Mouse (Mus musculus) frontal cortex, postnatal 14 days (tissue): ENCODE results near the gene Nlrp9c.
"Not testable (repeated sequence)": the region's sequence is repeated elsewhere in the genome, so short reads cannot be mapped to it uniquely, and the experiment has no call there.

Experiments
- DNase-seq, 2 experiments: peaks; one replicate each; pipeline ENCODE4 v3.0.0; 2022; ENCODE audit warnings: low spot score in 2 of 2

The Nlrp9c gene

DNA sequence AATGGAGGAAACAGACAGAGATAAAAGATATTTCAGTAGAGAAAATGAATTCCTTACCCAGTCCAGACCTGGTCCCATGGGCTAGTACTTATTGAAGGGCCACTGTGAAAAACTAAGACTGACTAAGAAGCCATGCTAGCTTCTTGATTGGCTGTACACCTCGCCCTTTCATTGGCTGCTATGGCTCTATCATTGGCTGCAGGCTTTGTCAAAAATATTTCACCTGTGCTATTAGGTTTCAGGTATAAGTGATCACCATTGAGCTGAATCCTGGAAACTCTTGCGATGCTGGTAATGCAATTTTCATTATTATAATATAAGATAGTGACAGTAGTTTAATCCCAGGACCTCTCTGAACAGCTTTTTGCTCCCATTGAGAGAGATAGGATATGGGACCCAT, at the start of gene Nlrp9c:
TSS of gene Nlrp9c (minus strand) at position 101 of the 400 bp plus-strand sequence.
- not testable (repeated sequence) for DNase-seq

- DNase-seq, result no peak
Observed at GRCm38 (mm10) chr7:26434813-26435212, 31.3 kb upstream of the Nlrp9c start, which contains the start of gene Nlrp4a. Nlrp4a (plus strand) TSS chr7:26435113.

GRCm38 (mm10) chr7:26391811-26392210, 11.7 kb downstream of the Nlrp9c start:
- DNase-seq, result not testable (repeated sequence)

- DNase-seq, result not testable (repeated sequence)
Observed at GRCm38 (mm10) chr7:26391137-26391536, 12.4 kb downstream of the Nlrp9c start.

DNA sequence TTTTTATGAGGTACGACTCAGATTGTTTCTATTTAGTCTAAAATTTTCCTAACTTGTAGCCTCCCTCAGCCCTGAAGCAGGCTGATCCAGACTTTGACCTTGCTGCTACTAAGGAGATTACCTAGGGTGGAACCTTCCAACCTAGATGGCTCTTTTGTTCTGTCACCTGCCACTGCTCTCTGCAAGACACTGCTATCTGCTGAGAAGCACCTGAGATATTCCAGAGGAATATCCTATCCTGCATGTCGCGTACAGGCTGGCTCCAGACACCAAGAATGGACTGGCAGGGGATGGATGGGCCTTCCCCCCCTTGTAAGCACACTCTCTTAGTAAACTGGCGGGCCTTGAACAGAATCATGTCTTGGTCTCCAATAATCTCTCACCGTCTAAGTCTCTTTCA, 16.8 kb downstream of the Nlrp9c start:
- DNase-seq, result not testable (repeated sequence)

DNA sequence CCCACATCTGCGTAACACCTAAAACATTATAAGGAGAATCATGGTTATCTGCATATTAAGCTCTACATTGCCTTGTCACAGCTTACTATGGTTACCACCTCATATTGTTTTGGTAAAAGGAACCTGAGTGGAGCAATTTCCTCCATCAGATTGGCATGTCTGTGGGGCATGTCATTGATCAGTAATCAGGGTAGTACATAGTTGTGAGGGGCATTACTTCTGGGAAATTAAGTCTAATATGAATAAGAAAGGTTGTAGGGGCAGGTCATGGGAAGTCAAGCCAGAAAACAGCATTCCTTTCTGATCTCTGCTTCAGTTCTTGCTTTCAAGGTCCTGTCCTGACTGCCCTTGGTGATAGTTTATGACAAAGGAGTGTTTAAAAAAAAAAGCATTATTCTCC, 22.7 kb downstream of the Nlrp9c start:
- no peak for DNase-seq

DNA sequence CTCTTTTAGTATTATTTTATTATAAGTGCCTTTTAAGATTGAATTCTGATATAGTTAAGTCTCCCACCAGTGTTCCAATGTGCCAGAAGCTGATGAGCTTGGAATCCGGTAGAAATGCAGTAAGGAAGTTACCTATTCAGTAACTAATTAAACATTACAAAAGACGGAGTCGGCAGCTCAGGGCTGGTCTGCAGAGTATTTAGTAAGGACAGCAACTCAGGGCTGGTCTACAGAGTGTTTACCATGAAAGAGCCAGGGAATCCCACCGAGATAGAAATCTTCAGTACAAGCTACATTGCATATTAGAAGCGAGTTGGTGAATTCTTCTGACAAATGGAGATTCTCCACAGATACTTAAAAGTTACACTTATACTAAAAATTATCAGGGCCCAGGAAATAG, 30.3 kb downstream of the Nlrp9c start:
- DNase-seq, result not testable (repeated sequence)

- DNase-seq, result not testable (repeated sequence)
Observed at GRCm38 (mm10) chr7:26356719-26357118, 46.8 kb downstream of the Nlrp9c start.

- not testable (repeated sequence) for DNase-seq
Observed at GRCm38 (mm10) chr7:26352258-26352657, 51.2 kb downstream of the Nlrp9c start.

- not testable (repeated sequence) for DNase-seq
Observed at GRCm38 (mm10) chr7:26350177-26350576, 53.3 kb downstream of the Nlrp9c start.

GRCm38 (mm10) chr7:26320361-26320760, 83.1 kb downstream of the Nlrp9c start:
- not testable (repeated sequence) for DNase-seq

DNA sequence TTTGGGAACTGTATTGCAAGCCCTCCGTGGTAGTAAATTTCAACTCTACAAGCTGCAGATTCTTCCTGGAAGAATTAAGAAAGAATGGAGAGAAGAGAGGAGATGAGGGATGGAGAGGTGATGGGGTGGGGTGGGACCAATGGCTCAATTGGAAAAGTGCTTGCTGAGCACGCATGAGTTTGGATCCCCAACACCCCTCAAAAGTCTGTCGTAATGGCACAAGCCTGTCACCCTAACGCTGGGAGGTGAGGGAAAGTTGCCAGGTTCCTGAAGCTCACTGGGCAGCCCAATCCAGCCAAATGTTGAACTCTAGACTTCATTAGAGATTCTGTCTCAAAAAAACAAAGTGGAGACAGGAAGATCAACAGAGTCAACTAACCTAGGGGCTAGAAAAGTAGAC, 87.7 kb downstream of the Nlrp9c start:
- DNase-seq, result not testable (repeated sequence)

GRCm38 (mm10) chr7:26315194-26315593, 88.3 kb downstream of the Nlrp9c start:
- not testable (repeated sequence) for DNase-seq

DNA sequence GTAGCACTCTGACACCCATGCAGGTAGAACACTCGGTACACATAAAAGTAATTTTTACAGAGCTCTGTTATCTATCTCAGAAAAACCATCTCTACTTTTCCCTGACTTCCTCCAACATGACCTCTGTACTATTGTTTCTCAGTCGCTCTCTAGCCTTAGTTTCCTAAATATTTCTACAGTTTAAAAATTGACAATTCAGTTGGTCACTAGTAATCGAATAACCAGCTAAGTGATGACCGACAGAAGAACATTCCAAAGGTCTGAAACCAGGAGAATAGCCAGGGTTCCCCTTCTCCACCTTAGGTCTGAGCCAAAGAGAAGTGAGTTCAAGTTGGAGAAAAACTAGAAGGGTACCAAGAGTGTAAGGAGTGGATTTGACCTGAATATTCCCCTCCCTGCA, 91.7 kb downstream of the Nlrp9c start:
- DNase-seq, result not testable (repeated sequence)

DNA sequence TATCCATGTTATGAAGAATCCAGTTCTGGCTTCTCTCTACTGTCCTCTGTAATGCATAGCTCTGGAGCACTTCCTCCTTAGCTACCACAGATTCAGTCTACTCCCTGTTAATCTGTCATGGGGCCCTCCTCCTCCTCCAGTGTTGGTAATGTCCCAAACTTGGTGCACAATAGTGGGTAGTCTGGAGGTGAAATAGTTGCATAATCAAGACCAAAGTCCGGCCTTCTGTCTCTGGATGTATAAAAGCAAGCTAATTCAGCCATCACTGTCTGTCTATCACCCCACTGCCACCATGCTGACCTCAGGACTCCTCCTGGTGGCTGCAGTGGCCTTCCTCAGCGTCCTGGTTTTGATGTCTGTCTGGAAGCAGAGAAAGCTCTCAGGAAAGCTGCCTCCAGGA, 96.6 kb downstream of the Nlrp9c start, which contains the start of gene Cyp2a4:
TSS of gene Cyp2a4 (plus strand) at position 244 of the 400 bp plus-strand sequence.
- DNase-seq, result not testable (repeated sequence)

DNA sequence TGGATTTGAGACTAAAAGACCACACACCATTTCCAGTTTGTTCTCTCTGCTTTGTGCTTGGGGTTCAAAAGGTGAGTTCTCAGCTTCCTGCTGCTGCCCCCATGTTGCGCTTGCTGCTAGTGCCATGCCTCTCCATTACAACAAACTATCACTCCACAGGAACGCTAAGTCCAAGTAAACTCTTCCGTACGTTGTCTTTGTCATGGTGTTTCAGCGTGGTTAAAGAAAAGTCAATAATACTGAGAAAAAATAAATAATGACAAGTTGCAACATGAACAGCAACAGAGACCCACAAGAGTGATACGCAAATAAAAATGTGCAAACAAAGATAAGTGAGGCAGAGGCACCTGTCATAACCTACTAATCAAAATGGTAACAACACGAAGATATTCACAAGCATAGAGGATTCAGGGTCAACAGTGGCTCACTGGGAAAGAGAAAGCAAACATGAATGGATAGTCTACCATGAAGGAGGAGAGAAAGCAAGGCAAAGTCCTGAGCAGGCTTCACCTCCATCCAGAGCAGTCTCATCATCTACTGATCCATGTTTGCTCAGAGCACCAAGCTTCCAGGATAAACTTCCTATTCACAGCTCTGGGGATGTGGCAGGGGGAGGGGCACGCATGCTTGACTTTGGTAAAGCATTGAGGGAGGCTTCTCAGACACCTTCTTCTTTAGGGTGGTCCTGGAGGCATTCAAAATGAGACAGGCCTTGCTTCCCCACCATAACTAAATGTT, 99.9 kb downstream of the Nlrp9c start:
- DNase-seq, result not testable (repeated sequence)
